Mouse (Mus musculus) embryonic stem cell, embryonic (primary cell): ENCODE results near the gene Napb.
"Not testable (repeated sequence)": the region's sequence is repeated elsewhere in the genome, so short reads cannot be mapped to it uniquely, and the experiment has no call there.

ENCODE experiments used
- CTCF ChIA-PET, 4 experiments: fragments of 300-600 bp in 2 of 4; fragments of 350-600 bp in 2 of 4; sonication (Branson Sonifier 250); formaldehyde crosslinking; loops; one replicate each; lab custom pipeline; 2022; ENCODE audit warnings: inconsistent platforms in 2 of 4; lab: Charles Lee
- POLR2A ChIA-PET, 4 experiments: fragments of 300-600 bp in 2 of 4; fragments of 350-600 bp in 2 of 4; sonication (Branson Sonifier 250); formaldehyde crosslinking; loops; one replicate each; lab custom pipeline; 2022; ENCODE audit warnings: antibody characterized with exemption in 4 of 4, inconsistent platforms in 1 of 4; lab: Charles Lee

Napb gene

GRCm38 (mm10) chr2:148732327-148733000 is at the start of gene Napb:
Gene Napb, minus strand, starts transcription at chr2:148732467.
- CTCF ChIA-PET = interaction anchor here (0.6 to 2.1 kb wide), 8 partner anchors 19 to 170 kb away, joined by 3 to 12 read pairs (median 4); no protein-coding TSS in a partner anchor
- POLR2A ChIA-PET = interaction anchor here in 3 of 4 experiments (1.0 to 3.1 kb wide), 25 partner anchors 9 to 143 kb away, joined by 3 to 24 read pairs (median 6); partner anchors contain the start of genes Gzf1 (in 3 of the 3), Nxt1 (in 3 of the 3) and Cst3 (in 2 of the 3)

- ChIA-PET POLR2A (interaction anchor here in 1 of 4 experiments (0.9 kb wide), 1 partner anchor 93 kb away, joined by 3 read pairs; the partner anchor contains the start of gene Cst3), CTCF (no interaction called here)
Observed at GRCm38 (mm10) chr2:148781709-148782108, 49.4 kb upstream of the Napb start, which contains the start of gene 8030411F24Rik. Gene 8030411F24Rik, plus strand, starts transcription at chr2:148782009.

DNA sequence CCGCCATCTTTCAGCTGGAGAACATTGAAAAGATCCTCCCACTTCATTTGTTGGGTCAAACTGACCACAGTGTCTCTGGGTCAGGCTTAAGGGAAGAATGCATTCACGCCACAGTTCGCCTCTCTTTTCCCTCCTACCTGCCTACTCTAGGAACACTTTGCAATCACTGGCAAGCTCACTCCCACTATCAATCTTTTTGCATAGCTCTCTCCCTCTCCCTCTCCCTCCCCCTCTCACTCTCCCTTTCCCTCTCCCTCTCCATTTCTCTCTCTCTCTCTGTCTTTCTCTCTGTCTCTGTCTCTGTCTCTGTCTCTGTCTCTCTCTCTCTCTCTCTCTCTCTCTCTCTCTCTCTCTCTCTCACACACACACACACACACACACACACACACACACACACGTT is 39.1 kb upstream of the Napb start, which contains the start of gene Cst11:
Gene Cst11, minus strand, starts transcription at position 101 of the 400 bp plus-strand sequence.
- POLR2A ChIA-PET = not testable (repeated sequence)
- CTCF ChIA-PET = interaction anchor here in 1 of 4 experiments (0.6 to 0.7 kb wide), 2 partner anchors 235 to 1591 kb away, joined by 4 to 8 read pairs; partner anchors contain the start of gene 3300002I08Rik

GRCm38 (mm10) chr2:148763648-148764388 is 31.6 kb upstream of the Napb start:
- ChIA-PET POLR2A (interaction anchor here in 3 of 4 experiments (0.7 to 1.4 kb wide), 3 partner anchors 12 to 128 kb away, joined by 3 to 4 read pairs (median 3); no protein-coding TSS in a partner anchor), CTCF (interaction anchor here in 3 of 4 experiments (0.6 to 2.1 kb wide), 6 partner anchors 11 to 543 kb away, joined by 3 to 7 read pairs (median 4); no protein-coding TSS in a partner anchor)

- ChIA-PET CTCF (interaction anchor here in 2 of 4 experiments (1.3 to 4.4 kb wide), 2 partner anchors 147 to 148 kb away, joined by 4 to 22 read pairs; no protein-coding TSS in a partner anchor), POLR2A (no interaction called here)
Observed at GRCm38 (mm10) chr2:148754310-148754846, 22.1 kb upstream of the Napb start.

- ChIA-PET POLR2A (interaction anchor here in 1 of 4 experiments (0.7 kb wide), 1 partner anchor 479 kb away, joined by 3 read pairs; no protein-coding TSS in a partner anchor), CTCF (interaction anchor here (0.5 to 4.4 kb wide), 24 partner anchors 10 to 1407 kb away, joined by 3 to 25 read pairs (median 4); partner anchors contain the start of gene Napb (in 2 of the 4))
Observed at GRCm38 (mm10) chr2:148751893-148752813, 19.9 kb upstream of the Napb start.

GRCm38 (mm10) chr2:148750058-148750457 is 17.8 kb upstream of the Napb start, which contains the start of gene Cstl1:
Gene Cstl1, plus strand, starts transcription at chr2:148750358.
- POLR2A ChIA-PET = no interaction called here
- CTCF ChIA-PET = interaction anchor here (0.7 to 4.4 kb wide), 6 partner anchors 44 to 272 kb away, joined by 3 to 25 read pairs (median 8); no protein-coding TSS in a partner anchor

- ChIA-PET CTCF (interaction anchor here in 1 of 4 experiments (0.6 kb wide), 1 partner anchor 234 kb away, joined by 4 read pairs; no protein-coding TSS in a partner anchor), POLR2A (no interaction called here)
Observed at GRCm38 (mm10) chr2:148743846-148744407, 11.7 kb upstream of the Napb start.

GRCm38 (mm10) chr2:148743001-148743400 is 10.7 kb upstream of the Napb start:
- ChIA-PET CTCF (no interaction called here), POLR2A (no interaction called here)

- POLR2A ChIA-PET = interaction anchor here in 3 of 4 experiments (0.6 to 3.1 kb wide), 27 partner anchors 8 to 143 kb away, joined by 3 to 24 read pairs (median 5); partner anchors contain the start of genes Gzf1 (in 3 of the 3), Nxt1 (in 3 of the 3) and Cst3 (in 2 of the 3)
Observed at GRCm38 (mm10) chr2:148731614-148732326, 497 bp downstream of the Napb start.

GRCm38 (mm10) chr2:148719271-148719995 is 12.8 kb downstream of the Napb start:
- CTCF ChIA-PET = interaction anchor here in 1 of 4 experiments (1.5 kb wide), 1 partner anchor 13 kb away, joined by 5 read pairs; no protein-coding TSS in a partner anchor
- POLR2A ChIA-PET = no interaction called here

More at GRCm38 (mm10) chr2:148731614-148732326, 497 bp downstream of the Napb start:
- CTCF ChIA-PET = interaction anchor here (0.6 to 2.1 kb wide), 8 partner anchors 20 to 171 kb away, joined by 3 to 12 read pairs (median 4); no protein-coding TSS in a partner anchor

DNA sequence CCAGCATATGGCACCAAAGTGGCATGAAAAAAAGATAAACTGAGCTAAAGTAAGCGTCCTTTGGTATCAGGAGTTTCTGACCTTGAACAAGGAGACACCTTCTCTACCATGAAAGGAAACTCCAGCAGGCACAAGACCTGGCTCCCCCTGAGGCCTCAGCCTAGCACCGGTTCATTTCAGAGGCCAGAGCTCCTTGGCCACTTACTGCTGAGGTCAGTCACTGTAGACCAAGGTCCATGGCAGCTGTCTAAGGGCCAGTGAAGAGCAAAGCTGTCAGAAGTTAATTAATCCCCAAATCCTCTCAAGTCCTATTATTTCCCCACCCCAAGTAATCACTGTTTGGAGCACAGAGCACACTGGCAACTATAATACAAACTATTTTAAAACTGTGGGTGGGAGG is 15.2 kb downstream of the Napb start:
- ChIA-PET POLR2A (interaction anchor here in 2 of 4 experiments (1.1 to 2.1 kb wide), 3 partner anchors 14 to 158 kb away, joined by 3 to 5 read pairs (median 4); partner anchors contain the start of genes Napb (in 2 of the 2) and Cst3 (in 1 of the 2)), CTCF (interaction anchor here in 2 of 4 experiments (0.9 to 1.7 kb wide), 3 partner anchors 11 to 185 kb away, joined by 3 to 6 read pairs (median 4); no protein-coding TSS in a partner anchor)

DNA sequence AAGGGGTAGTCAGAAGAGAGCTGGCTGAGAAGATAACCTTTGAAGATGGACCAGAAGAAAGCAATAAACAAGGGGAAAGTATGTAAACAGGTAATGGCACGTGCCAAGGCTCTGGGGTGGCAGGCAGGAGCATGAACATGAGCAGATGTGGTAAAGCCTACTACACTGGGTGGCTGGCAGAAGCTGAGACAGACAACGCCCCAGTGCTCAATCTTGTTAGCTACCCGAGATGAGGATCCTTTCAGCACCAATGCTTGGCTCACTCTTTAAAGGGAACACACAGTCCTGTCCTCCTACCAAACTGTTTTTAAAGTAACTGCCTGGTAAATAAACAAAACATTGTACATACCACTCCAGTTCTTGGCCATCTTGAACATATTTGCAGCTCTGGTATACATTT is 19.9 kb downstream of the Napb start:
- POLR2A ChIA-PET = interaction anchor here in 3 of 4 experiments (0.5 to 3.4 kb wide), 5 partner anchors 19 to 163 kb away, joined by 3 to 11 read pairs (median 6); partner anchors contain the start of genes Napb (in 2 of the 3), Cst3 (in 1 of the 3), Gzf1 (in 1 of the 3) and Nxt1 (in 1 of the 3)
- CTCF ChIA-PET = interaction anchor here in 1 of 4 experiments (1.7 kb wide), 1 partner anchor 39 kb away, joined by 3 read pairs; no protein-coding TSS in a partner anchor

DNA sequence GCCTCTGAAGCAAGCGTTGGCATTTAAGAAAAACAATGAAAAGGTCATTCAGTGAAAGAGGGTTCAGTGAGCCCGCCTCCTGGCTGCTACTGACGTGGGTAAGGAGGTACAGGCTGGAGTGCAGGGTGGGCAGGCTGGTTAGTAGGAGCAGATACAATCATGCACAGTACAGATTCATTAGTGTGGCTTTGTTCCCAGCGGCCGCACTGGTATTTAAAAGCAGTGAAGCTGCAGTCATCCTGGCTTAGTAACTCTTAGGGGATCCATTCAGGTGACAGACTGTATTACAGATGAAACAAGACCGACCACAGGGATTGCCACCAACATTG is 25.1 kb downstream of the Napb start:
- CTCF ChIA-PET = interaction anchor here in 2 of 4 experiments (1.0 to 2.1 kb wide), 15 partner anchors 8 to 899 kb away, joined by 3 to 14 read pairs (median 4); partner anchors contain the start of genes Cstl1 (in 1 of the 2), Gzf1 (in 1 of the 2), Nxt1 (in 1 of the 2) and Sstr4 (in 1 of the 2)
- POLR2A ChIA-PET = interaction anchor here in 3 of 4 experiments (0.7 to 4.1 kb wide), 16 partner anchors 8 to 35 kb away, joined by 3 to 36 read pairs (median 6); partner anchors contain the start of genes Nxt1 (in 3 of the 3), Gzf1 (in 2 of the 3) and Napb (in 2 of the 3)
